13 mouse cellular contexts compared by ENCODE assay signal in the genomic region with DNA sequence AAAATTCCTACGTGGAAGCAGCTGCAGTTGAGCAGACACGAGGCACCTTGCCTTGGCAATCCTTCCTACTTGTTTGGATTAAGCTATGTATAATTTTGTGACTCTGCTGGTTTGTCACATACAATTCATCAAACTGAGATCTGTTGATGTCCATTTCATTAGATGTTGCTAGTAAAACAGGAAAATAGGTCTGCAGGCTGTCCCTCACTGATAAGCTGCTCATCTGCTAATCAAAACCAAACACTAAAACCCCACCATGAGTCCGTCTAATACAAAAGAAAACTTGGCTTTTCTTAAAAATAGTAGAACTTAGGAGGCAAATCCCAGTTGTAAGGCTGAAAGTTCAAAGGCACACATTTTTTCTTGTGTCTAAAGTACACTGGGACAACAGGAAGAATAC.
"Had no signal": no experiment of that assay in that cellular context is flagged by ENCODE, and none has a peak within 500 bp of the region (broad histone marks: within the 10 kb centered on the region; RNA-seq: fewer than 3 reads in every experiment).

No protein-coding gene starts in this region.

- ATAC-seq: intestine, postnatal 0 days; midbrain, embryonic 13.5 days had no signal

- H3K27ac ChIP-seq: limb, embryonic 12.5 days; lung, embryonic 15.5 days; macrophage; midbrain, embryonic 13.5 days; stomach, embryonic 15.5 days had no signal

- H3K4me1 ChIP-seq: limb, embryonic 12.5 days; lung, embryonic 15.5 days; midbrain, embryonic 13.5 days; stomach, embryonic 15.5 days had no signal

- DNase-seq: kidney, adult 8-10 months; kidney, postnatal 25 days; layer of hippocampus, postnatal 36 days; lung, postnatal 14 days; right cerebral cortex, postnatal 14 days; thymus, adult 2 months; thymus, postnatal 36 days had no signal

- H3K4me2 ChIP-seq: limb, embryonic 12.5 days; lung, embryonic 15.5 days; midbrain, embryonic 13.5 days; stomach, embryonic 15.5 days had no signal

- H3K9ac ChIP-seq: limb, embryonic 12.5 days; lung, embryonic 15.5 days; midbrain, embryonic 13.5 days; stomach, embryonic 15.5 days had no signal

- H3K9me3 ChIP-seq: limb, embryonic 12.5 days; lung, embryonic 15.5 days; midbrain, embryonic 13.5 days; stomach, embryonic 15.5 days had no signal

- H3K27me3 ChIP-seq: limb, embryonic 12.5 days; lung, embryonic 15.5 days; midbrain, embryonic 13.5 days; stomach, embryonic 15.5 days had no signal

- H3K4me3 ChIP-seq: limb, embryonic 12.5 days; lung, embryonic 15.5 days; midbrain, embryonic 13.5 days; stomach, embryonic 15.5 days had no signal

- H3K36me3 ChIP-seq: limb, embryonic 12.5 days; lung, embryonic 15.5 days; midbrain, embryonic 13.5 days; stomach, embryonic 15.5 days had no signal
